Mouse (Mus musculus) lung, embryonic 14.5 days (tissue): ENCODE results near the gene Actn4. TPM values are rescaled to one million over a fixed set of nuclear protein-coding genes. Genes with fewer than 3 reads are reported as not detected.

Source experiments
- ATAC-seq: fragments of 200-750 bp; cut with Nextera tagmentation; 2 replicates; pipeline ENCODE4 v1.8.0; 2017; ENCODE audit warnings: mild to moderate bottlenecking, moderate TSS enrichment, moderate library complexity; ENCODE audit not compliant: insufficient read depth
- DNase-seq: peaks from one replicate; pipeline ENCODE4 v3.0.0-alpha.2; 2015
- H3K27ac ChIP-seq: fragments of 300-500 bp; sonication (generic); 2 replicates; pipeline ENCODE4 v1.5.1; 2014; ENCODE audit warnings: low read depth, mild to moderate bottlenecking, moderate library complexity
- H3K27me3 ChIP-seq: fragments of 300-500 bp; sonication (generic); 2 replicates; pipeline ENCODE4 v1.6.1; 2014; ENCODE audit warnings: low read length, control low read depth; ENCODE audit not compliant: insufficient read depth
- H3K36me3 ChIP-seq: fragments of 300-500 bp; sonication (generic); 2 replicates; pipeline ENCODE4 v1.6.1; 2014; ENCODE audit warnings: control low read depth; ENCODE audit not compliant: insufficient read depth
- H3K4me1 ChIP-seq: fragments of 300-500 bp; sonication (generic); 2 replicates; pipeline ENCODE4 v1.6.1; 2014; ENCODE audit warnings: antibody characterized with exemption, control low read depth; ENCODE audit not compliant: insufficient read depth
- H3K4me2 ChIP-seq: fragments of 300-500 bp; sonication (generic); 2 replicates; pipeline ENCODE4 v1.6.1; 2014; ENCODE audit warnings: mild to moderate bottlenecking
- H3K4me3 ChIP-seq: fragments of 300-500 bp; sonication (generic); 2 replicates; pipeline ENCODE4 v1.5.1; 2014; ENCODE audit warnings: low read depth, low read length
- H3K9ac ChIP-seq: fragments of 300-500 bp; sonication (generic); 2 replicates; pipeline ENCODE4 v1.6.1; 2014
- H3K9me3 ChIP-seq: fragments of 300-500 bp; sonication (generic); 2 replicates; pipeline ENCODE4 v1.6.1; 2016; ENCODE audit warnings: low read depth, low read length, control low read depth
- CTCF ChIP-seq: IDR thresholded peaks from 2 replicates; pipeline ENCODE4 v1.5.1; 2016; ENCODE audit warnings: antibody characterized with exemption, low read depth
- WGBS: fragments of 180-500 bp; shearing (Covaris S2); extraction: QIAGEN DNeasy Blood & Tissue Kit; methylation state at CpG from one replicate; pipeline ENCODE4 v1.1.7; 2014; 5-methylcytosine and 5-hydroxymethylcytosine counted together
- polyA plus RNA-seq: library from polyadenylated mRNA; unstranded; fragments of >200 nt; fragmentation: Nextera tagmentation; extraction: Ambion mirVana; gene quantifications from 2 replicates; pipeline ENCODE4 v1.2.1, GENCODE M21; 2014

The Actn4 gene
- polyA plus RNA-seq, 1 experiment from 2014 or later, result 270 TPM

- Histone ChIP-seq H3K4me3 (no peak overlapping the region), H3K9ac (no peak overlapping the region), H3K27ac (peak overlapping the region; percentile 51; the same call in 1 of the 2 replicates), H3K9me3 (no peaks in the 10 kb centered on the region), H3K27me3 (no peaks in the 10 kb centered on the region), H3K36me3 (peaks cover 5% of the 10 kb centered on the region; the same call in 1 of the 2 replicates), H3K4me1 (peaks cover 78% of the 10 kb centered on the region), H3K4me2 (peak overlapping the region; percentile 25)
- WGBS, result 26% methylated on average over 5 of the region's 5 CpGs
- 0 out of 2 replicates have a peak, but pooled peaks have one; percentile 28 for ATAC-seq
- TF ChIP-seq CTCF, result no peak
- peak; percentile 83 for DNase-seq
Measured at GRCm38 (mm10) chr7:28955295-28955897, 6.7 kb downstream of the Actn4 start.

DNA sequence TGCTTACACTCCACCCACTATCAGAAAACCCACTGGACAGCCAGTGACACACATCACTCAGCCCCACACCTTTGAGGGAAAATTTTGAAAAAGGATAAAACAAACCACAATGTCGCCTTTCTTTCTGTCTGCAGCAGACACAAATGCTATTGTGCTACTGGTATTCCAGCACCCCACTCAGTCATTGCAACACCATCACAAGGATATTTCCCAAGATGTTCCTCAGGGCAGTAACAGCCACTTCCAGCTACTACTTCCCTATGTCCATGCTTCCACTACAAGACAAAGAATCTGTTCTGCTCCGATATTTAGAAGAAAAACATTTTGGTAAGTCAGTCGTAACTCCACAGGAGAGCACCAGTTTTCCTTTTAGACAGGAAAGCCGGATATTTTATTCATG is 7.4 kb downstream of the Actn4 start:
- Histone ChIP-seq H3K4me1 (peaks cover 78% of the 10 kb centered on the region), H3K4me2 (no peak overlapping the region), H3K36me3 (peaks cover 7% of the 10 kb centered on the region; the same call in 1 of the 2 replicates), H3K9ac (no peak overlapping the region), H3K9me3 (no peaks in the 10 kb centered on the region), H3K27me3 (no peaks in the 10 kb centered on the region), H3K27ac (peak overlapping the region; percentile 51; the same call in 1 of the 2 replicates), H3K4me3 (no peak overlapping the region)
- WGBS, result 80% methylated on average over 4 of the region's 4 CpGs
- DNase-seq, result no peak
- TF ChIP-seq CTCF, result no peak
- ATAC-seq, result no peak

DNA sequence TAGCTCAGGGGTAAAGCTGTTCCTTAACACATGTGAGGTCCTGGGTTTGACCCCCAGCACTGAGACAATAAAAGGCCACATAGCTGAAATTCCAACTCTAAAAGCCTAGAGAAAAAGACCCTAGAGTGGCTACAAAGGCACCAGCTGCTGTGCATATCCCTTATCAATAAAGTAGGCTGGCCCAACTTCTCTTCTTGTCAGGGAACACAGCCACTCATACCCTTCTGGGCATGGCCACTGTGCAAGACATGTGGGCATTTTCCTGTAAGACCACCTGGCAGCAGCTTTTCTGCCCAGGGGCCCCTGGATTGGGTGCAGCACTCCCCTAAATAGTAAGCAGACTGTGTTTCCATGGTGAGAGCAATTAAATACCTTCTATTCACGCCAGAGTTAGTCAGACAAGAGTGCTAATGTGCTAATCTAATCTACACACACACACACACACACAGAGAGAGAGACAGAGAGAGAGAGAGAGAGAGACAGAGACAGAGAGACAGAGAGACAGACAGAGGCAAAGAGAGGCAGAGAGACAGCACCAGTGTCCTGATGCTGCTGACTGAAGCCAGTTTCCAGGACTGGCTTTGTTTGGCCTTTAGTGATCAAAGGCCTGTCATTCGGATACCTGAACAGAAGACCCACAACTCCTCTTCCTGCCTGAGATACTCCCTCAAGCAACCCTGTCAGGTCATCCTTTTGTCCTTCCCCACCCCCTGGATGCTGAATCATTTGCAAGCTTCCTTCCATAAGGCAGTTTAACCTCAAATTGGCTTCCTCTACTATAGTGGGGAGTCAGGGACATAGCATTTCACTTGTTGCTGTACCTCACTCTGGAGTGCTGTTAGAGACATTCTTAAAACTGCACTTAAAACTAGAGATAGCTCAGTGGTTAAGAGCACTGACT is 8.4 kb downstream of the Actn4 start:
- no peak for TF ChIP-seq CTCF
- Histone ChIP-seq H3K4me1 (peaks cover 81% of the 10 kb centered on the region), H3K9ac (no peak overlapping the region), H3K36me3 (peaks cover 11% of the 10 kb centered on the region; the same call in 1 of the 2 replicates), H3K27me3 (no peaks in the 10 kb centered on the region), H3K9me3 (no peaks in the 10 kb centered on the region), H3K27ac (peak overlapping the region; percentile 91), H3K4me3 (no peak overlapping the region), H3K4me2 (peak overlapping the region; percentile 45)
- no peak for DNase-seq
- ATAC-seq, result no peak
- whole genome bisulfite sequencing, result 27% methylated on average over 2 of the region's 2 CpGs

DNA sequence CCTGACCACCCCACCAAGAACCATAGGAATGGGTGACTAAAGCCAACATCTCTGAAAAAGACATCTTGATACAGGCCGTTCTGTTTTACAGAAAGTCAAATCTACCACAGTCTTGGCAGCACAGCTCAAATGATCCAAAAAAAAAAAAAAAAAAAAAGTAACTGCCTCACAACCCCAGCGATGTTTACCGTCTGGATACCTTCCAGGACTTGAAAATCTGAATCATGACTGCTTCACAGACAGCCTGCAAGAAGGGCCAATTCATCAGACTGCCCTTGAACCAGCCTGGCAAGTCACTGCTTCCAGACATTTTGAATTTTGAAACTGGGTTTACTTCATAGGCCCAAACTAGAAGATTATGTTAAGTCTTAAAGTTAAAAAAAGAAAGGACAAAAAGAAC is 9.4 kb downstream of the Actn4 start:
- Histone ChIP-seq H3K9ac (0 out of 2 replicates have a peak overlapping the region, but pooled peaks have one; percentile 24), H3K9me3 (no peaks in the 10 kb centered on the region), H3K4me3 (no peak overlapping the region), H3K4me1 (peaks cover 76% of the 10 kb centered on the region), H3K4me2 (peak overlapping the region; percentile 45), H3K36me3 (peaks cover 11% of the 10 kb centered on the region; the same call in 1 of the 2 replicates), H3K27ac (peak overlapping the region; percentile 91), H3K27me3 (no peaks in the 10 kb centered on the region)
- 7% methylated on average over 3 of the region's 3 CpGs for WGBS
- no peak for TF ChIP-seq CTCF
- peak; percentile 94 for DNase-seq
- peak; percentile 41 for ATAC-seq

DNA sequence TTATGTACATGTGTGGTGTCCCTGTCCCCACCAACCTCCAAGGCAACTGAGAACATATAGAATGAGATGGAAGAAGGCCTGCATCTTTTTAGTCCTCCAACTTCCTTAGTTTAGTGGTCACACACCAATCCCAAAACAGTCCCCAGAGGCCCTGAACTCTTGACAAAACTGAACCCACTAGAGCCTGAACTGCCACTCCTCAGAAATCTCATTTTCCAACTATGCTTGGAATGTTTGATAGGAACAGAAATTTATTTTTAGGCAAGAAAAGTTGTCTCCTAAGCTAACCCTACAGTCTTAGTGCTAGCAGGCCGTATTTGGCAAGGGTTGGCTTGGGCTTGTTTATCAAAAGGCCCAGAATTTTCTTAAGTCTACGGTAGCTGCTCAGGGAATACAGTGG is 10.4 kb downstream of the Actn4 start:
- H3K36me3 ChIP-seq, result peaks cover 11% of the 10 kb centered on the region; the same call in 1 of the 2 replicates
- ATAC-seq (no peak), DNase-seq (no peak)
- 53% methylated on average over 2 of the region's 2 CpGs for WGBS
- H3K4me3 ChIP-seq, result no peak overlapping the region
- TF ChIP-seq CTCF, result no peak
- H3K4me1 ChIP-seq, result peaks cover 74% of the 10 kb centered on the region
- H3K4me2 ChIP-seq, result peak overlapping the region; percentile 21; the same call in 1 of the 2 replicates
- H3K9ac ChIP-seq, result no peak overlapping the region; the same call in 1 of the 2 replicates
- no peaks in the 10 kb centered on the region for H3K9me3 ChIP-seq
- peak overlapping the region; percentile 91 for H3K27ac ChIP-seq
- no peaks in the 10 kb centered on the region for H3K27me3 ChIP-seq

DNA sequence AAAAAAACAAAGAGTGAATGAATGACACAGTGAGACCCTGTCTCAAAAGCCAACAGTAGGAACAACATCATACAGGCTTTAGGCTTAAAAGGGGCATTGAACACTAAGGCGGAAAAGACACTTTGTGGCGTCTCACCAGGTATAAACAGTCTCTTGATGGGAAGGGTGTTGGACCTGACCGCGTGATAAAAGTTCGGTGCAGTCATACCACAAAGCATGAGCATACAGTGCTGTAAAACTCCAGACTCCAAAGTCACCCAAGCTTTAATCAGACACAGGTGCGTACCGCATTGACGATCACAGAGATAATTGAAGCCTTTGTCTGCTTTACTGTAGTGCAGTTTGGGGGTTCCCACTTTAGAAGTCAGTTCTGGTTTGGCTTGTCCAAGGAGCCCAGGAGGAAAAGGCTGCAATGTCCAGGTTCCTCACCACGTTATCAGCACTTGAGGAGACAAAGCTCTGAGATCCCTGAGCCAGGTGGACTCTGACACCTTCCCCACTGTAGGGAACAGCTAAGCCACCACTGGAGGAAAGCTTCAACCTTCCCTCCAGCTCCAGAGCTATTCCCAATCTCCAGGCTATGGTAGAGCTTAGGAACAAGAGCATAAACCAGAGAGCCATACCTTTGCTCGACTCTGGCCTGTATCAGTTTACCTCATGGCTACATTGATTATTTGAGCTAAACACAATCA is 11.6 kb downstream of the Actn4 start:
- Histone ChIP-seq H3K4me2 (no peak overlapping the region), H3K9me3 (no peaks in the 10 kb centered on the region), H3K4me3 (no peak overlapping the region), H3K4me1 (peaks cover 78% of the 10 kb centered on the region), H3K36me3 (peaks cover 11% of the 10 kb centered on the region; the same call in 1 of the 2 replicates), H3K27me3 (no peaks in the 10 kb centered on the region), H3K27ac (peak overlapping the region; percentile 60; the same call in 1 of the 2 replicates), H3K9ac (no peak overlapping the region)
- TF ChIP-seq CTCF, result no peak
- DNase-seq (no peak), ATAC-seq (no peak)
- 81% methylated on average over 10 of the region's 10 CpGs for WGBS
